Mouse (Mus musculus): ENCODE measurements around the gene Cblc.

Cblc gene

GRCm38 (mm10) chr7:19736389-19737057, 60.1 kb downstream of the Cblc start:
- DNase-seq (ENCODE audit: extremely low read depth, insufficient read length, low spot score): no peak

- DNase-seq (ENCODE audit: extremely low read depth, insufficient read length, low spot score): no peak
Observed at GRCm38 (mm10) chr7:19734178-19734666, 62.4 kb downstream of the Cblc start.
